Mouse (Mus musculus): ENCODE measurements around the gene Igf2bp3.

Gene Igf2bp3

GRCm38 (mm10) chr6:49218275-49218802, 3.6 kb upstream of the Igf2bp3 start:
- DNase-seq (ENCODE audit: low spot score) = no peak

- DNase-seq (ENCODE audit: low spot score) = no peak
Observed at GRCm38 (mm10) chr6:49217581-49218274, 3.0 kb upstream of the Igf2bp3 start.

- no peak for DNase-seq (ENCODE audit: low spot score)
Observed at GRCm38 (mm10) chr6:49216811-49217542, 2.2 kb upstream of the Igf2bp3 start.

- DNase-seq (ENCODE audit: low spot score) = no peak
Observed at GRCm38 (mm10) chr6:49215748-49216585, 1.2 kb upstream of the Igf2bp3 start.

- DNase-seq (ENCODE audit: low spot score) = no peak
Observed at GRCm38 (mm10) chr6:49214086-49214927, 450 bp downstream of the Igf2bp3 start.

GRCm38 (mm10) chr6:49213581-49214085, 1.1 kb downstream of the Igf2bp3 start:
- DNase-seq (ENCODE audit: low spot score) = no peak

- DNase-seq (ENCODE audit: low spot score) = no peak
Observed at GRCm38 (mm10) chr6:49212931-49213580, 1.7 kb downstream of the Igf2bp3 start.

- DNase-seq (ENCODE audit: low spot score) = no peak
Observed at GRCm38 (mm10) chr6:49212141-49212540, 2.6 kb downstream of the Igf2bp3 start.

- DNase-seq (ENCODE audit: low spot score) = no peak
Observed at GRCm38 (mm10) chr6:49211596-49211995, 3.2 kb downstream of the Igf2bp3 start.

GRCm38 (mm10) chr6:49209881-49210854, 4.6 kb downstream of the Igf2bp3 start:
- no peak for DNase-seq (ENCODE audit: low spot score)

GRCm38 (mm10) chr6:49208935-49209334, 5.8 kb downstream of the Igf2bp3 start:
- no peak for DNase-seq (ENCODE audit: low spot score)

GRCm38 (mm10) chr6:49208297-49208930, 6.3 kb downstream of the Igf2bp3 start:
- DNase-seq (ENCODE audit: low spot score) = no peak

- no peak for DNase-seq (ENCODE audit: low spot score)
Observed at GRCm38 (mm10) chr6:49206416-49206815, 8.3 kb downstream of the Igf2bp3 start.

GRCm38 (mm10) chr6:49195188-49195587, 19.6 kb downstream of the Igf2bp3 start:
- no peak for DNase-seq (ENCODE audit: low spot score)

- no peak for DNase-seq (ENCODE audit: low spot score)
Observed at GRCm38 (mm10) chr6:49194536-49194935, 20.2 kb downstream of the Igf2bp3 start.

GRCm38 (mm10) chr6:49189363-49189762, 25.4 kb downstream of the Igf2bp3 start:
- DNase-seq (ENCODE audit: low spot score) = no peak

- no peak for DNase-seq (ENCODE audit: low spot score)
Observed at GRCm38 (mm10) chr6:49187299-49187698, 27.5 kb downstream of the Igf2bp3 start.

- DNase-seq (ENCODE audit: low spot score) = no peak
Observed at GRCm38 (mm10) chr6:49176018-49176417, 38.7 kb downstream of the Igf2bp3 start.

- DNase-seq (ENCODE audit: low spot score) = no peak
Observed at GRCm38 (mm10) chr6:49174616-49175015, 40.1 kb downstream of the Igf2bp3 start.

All from layer of hippocampus, adult 9-10 months (tissue).